Mouse (Mus musculus): ENCODE results near the gene Arhgap24. TPM values are rescaled to one million over a fixed set of nuclear protein-coding genes. Genes with fewer than 3 reads are reported as not detected.

Arhgap24 gene
- 20.8 and 21.3 TPM in 2 replicates for polyA plus RNA-seq (2012; rRNA removed)

DNA sequence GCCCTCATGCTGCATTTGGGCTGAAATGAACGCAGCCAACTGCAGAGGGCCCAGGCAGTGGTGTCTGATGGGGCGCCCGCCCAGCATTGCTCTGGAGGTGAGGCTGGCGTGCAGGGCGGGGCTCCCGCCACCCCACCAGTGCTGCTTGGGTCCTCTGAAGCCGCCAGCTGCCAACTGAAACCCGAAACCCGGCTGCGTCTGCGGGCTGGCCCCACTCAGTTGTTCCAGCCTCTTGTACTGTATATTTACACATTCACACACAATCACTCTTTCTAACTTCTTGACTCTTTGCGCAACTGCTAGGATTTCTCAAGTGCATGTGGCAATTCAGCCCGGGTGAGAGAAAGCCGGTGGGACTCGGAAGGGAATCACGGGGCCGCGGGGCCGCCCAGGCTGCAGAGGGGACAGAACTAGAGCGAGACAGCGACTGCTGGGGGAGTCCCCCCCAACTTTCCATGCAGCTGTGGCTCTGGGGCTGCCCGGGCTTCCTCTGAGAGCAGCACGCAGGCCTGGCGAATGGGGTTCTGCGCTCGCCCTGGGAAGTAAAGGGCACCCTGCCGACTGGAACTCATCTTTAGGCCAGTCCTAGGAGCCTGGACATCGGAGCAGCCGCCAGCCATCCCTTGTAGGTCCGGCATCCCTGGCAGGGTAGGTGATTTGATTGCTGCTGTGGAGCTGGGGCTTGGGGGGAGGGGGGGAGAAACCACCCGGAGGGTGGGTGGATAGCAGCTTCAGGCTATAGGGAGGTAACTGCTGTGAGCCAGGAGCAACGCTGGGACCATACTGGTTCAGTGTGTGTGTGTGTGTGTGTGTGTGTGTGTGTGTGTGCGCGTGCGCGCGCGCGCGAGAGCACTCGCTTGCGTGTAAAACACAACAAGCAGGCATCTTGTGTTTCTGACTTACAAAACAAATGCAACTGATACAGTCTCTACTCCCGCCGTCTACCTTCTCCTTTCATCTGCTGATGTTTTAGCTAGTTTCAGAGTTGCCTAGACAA is at the start of gene Arhgap24:
Gene Arhgap24 (plus strand): TSS at position 177 of the 997 bp plus-strand sequence.
- peak; percentile 49 for DNase-seq (ENCODE audit: low spot score)

DNA sequence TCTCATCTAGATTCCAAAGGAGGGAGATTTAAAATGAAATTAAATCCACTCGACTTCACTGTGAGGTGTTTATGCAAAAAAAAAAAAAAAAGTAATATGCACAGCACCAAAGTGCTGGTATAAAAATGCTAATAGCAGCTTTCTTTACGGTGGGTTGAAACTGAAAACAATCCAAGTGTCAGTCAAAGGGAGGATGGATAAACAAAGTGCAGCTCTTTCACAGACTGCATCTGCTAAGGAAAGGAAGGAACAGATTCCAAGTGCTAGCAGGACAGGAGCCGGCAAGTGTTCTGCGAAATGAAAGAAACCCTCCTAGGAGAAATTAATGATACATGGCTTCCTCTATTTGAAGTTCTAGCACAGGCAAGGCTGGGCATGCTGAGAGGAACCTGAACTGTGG is 47.0 kb upstream of the Arhgap24 start:
- no peak for DNase-seq (ENCODE audit: low spot score)

DNA sequence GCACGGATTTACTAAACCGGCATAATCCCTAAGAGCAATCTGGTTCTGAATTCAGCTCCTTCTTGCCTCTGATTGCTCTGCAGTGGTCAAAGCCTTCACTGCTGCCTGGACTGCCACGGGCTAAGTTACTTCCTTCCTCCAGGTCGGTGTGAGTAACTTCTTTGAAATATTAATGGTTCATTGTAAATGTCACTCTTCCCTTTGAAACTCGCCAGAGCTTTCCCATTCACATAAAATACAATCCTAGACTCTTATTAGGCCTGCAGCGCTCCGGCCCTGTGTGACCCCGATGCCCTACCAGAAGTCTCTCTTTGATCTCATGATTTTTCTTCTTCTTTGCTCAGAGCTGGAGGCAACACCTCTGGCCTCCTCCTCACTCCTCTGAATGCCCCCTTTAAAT is 44.6 kb upstream of the Arhgap24 start:
- no peak for DNase-seq (ENCODE audit: low spot score)

DNA sequence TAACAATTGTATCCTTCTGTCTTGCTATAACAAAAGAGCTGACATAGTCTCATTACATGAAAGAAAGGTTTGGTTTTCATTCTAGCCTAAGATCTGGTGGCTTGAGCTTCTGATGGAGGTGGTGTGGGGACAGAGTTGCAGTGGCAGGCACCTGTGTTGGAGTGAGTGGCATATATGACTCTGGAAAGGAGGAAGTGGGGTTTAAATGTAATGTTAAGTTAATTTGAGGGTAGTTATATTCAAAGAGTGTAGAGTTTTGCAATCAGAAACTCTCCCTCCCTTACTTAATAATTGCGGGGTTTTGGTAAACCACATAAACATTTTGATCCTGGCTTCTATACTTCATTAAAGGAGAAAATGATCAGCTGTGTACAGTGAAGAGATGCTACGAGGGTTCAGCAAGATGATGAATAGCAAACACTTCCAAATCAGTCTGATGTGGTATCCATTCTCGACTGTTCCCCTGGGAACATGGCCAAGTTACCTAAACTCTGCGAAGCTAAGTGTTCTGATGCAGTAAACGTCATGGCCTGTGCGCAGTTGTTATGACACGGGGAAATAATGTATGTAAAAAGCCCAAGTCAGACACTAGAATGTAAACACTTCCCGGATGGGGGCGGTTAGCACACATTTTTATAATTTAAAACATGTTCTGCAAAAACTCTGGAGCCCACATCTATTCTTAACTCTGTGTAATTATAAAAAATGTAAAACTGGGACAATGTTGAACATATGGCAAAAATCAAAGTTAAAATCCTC is 41.9 kb upstream of the Arhgap24 start:
- DNase-seq (ENCODE audit: low spot score), result no peak

DNA sequence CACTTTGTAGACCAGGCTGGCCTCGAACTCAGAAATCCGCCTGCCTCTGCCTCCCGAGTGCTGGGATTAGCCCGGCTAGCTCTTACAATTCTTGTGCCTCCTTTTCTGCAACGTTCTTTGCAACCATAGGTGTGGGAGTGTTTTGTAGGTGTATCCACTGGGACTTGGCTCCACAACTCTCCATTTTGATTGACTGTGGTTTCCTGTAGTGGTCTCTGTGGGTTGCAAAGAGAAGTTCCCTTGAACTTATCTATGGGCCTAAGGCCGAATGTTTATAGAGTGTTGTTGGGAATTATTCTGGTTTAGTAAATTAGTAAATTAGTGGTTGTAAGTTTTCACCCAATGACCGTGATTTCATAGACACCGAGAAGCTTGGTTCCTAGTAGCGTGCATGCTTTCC is 33.8 kb upstream of the Arhgap24 start:
- DNase-seq (ENCODE audit: low spot score), result no peak

DNA sequence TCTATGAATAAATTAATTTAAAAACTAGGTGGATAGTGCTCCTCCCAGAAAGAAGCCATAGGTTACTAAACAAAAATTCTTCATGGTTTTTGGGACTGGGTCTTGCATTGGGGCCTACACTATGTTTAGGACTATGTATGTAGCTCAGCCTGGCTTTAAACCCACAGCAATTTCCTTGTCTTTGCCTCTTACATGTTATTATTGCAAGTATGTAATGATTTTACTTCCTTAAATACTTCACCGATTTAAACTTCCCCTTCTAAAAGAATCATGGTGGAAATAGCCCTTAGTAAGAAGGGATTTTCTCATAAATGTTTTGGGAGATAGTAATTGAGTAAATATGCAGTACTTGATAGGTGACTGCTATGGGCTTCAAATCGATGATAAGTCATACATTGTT is 30.3 kb upstream of the Arhgap24 start:
- no peak for DNase-seq (ENCODE audit: low spot score)

DNA sequence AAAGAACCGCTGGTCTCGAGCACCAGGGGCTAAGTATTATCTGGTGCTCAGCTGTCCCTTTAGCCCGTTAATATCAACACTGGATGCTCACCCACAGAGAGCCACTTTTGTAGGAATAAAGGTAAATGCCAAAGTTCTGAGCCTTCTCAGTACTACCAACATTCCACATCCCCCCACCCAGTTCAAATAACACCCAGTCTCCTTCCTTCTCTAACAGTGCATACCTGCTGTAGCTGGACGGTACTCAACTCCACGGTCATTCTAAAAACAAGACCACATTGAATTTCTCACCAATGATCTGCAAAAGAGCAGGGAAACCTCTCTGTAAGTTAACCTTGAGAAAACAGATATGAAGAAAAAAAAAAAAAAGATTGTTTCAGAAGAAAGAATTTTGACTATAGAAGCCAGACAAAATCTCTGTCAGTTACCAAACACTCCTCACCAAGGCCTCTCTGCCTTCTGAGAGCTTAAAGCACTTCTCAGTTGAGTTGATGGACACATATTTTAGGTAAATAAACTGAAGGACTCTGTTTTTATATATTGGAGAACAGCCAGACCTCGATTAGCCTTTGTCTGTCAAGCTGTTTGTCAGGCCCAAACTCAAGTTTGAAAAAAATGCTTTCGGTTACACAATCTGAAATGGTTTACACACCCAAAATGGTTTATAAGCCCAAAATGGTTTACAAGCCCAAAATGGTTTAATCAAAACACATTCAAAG is 29.0 kb upstream of the Arhgap24 start:
- no peak for DNase-seq (ENCODE audit: low spot score)

DNA sequence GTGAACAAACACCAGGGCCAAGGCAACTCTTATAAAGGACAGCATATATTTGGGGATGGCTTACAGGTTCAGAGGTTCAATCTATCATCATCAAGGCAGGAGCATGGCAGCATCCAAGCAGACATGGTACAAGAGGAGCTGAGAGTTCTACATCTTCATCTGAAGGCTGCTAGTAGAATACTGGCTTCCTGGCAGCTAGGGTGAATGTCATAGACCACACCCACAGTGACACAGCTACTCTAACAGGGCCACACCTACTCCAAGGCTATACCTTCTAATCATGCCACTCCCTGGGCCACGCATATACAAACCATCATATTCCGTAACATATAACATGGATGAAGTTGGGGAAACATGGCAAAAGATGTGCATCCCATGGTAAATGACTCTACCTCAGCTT is 27.9 kb upstream of the Arhgap24 start:
- no peak for DNase-seq (ENCODE audit: low spot score)

DNA sequence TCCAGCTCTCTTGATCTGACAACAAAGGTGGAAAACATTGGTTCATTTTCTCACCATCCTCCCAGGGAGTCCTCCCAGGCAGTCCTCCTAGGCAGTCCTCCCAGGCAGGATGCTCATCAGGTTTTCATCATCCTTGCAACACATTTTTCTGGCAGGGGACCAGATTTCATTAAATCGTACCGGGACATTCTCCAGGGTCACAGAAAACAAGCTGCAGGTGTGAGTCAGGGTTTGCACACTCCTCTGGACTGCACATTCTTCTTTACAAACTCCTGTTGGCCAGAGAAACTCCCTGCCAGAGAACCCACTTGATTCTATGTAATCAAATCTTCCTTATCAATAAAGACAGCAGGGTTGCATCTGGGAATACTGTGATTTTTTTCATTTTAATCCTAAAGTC is 25.9 kb upstream of the Arhgap24 start:
- no peak for DNase-seq (ENCODE audit: low spot score)

DNA sequence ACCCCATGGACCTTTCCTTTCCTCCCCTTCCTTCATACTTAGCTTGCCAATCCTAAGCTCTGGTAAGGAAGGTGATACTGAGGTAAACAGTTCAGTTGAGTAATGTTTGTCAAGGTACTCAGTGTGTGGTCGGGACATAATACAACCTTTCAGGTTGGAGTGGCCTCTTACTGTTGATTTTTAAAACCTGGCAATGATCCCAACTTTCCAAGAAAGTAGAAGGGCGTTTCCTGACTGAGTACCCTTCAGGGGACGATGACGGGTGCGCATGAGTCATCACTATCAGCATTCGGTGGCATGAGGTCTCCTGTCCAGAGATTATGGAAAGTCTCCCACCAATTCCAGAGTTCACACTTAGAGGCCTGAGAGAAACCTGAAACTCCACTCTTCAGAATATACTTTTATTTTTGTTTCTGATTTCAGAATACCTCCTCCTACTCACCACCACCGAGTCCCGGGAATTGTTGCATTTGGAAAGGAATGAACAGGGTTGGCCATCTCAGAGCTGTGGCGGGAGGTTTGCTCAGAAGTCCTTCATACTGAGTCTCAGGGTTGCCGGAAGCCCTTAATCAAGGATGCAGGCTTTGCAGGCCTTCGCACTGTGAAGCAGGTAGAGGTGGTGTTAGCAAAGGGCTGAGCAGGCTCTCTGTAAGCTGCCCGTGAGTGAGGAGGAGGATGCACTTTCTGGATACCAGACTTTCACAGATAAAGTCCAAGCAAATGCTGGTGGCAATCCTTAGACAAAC is 20.6 kb upstream of the Arhgap24 start:
- DNase-seq (ENCODE audit: low spot score), result no peak

DNA sequence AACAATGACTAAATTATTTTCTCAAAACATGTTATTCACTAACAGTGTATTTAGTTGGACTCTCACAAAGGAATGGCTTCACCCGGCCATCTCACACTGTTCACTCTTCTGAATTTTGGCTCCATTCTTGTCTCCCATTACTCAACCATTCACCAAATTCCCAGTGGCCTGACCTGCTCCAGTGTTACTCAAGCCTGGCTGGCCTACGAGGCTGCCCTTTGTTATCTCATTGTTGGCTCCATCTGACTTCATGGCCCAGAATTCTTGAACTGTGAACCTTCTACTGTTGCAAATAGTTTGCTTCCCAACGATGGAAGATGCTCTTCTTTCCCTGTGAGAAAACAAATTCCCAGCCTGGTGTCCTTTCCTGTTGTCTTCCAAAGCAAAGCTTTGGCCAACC is 18.2 kb upstream of the Arhgap24 start:
- DNase-seq (ENCODE audit: low spot score), result no peak

DNA sequence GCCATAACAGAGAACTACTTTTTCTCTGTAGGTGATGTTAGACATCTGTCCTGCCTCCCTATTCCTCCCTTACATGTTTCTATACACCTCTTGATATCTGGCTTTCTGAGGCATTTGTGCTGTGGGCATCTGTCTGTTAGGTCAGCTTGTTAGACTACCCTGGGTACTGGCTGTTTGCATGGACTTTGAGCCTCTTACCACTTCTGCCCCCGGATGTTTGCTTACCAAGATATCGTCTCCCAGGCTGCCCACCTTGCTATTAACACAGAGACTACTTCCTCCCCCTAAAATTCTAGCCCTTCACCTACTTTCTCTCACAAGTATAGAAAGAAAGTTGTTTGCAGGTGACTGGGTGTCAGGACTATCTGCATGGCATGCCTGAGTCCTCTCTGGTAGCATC is 15.8 kb upstream of the Arhgap24 start:
- no peak for DNase-seq (ENCODE audit: low spot score)

DNA sequence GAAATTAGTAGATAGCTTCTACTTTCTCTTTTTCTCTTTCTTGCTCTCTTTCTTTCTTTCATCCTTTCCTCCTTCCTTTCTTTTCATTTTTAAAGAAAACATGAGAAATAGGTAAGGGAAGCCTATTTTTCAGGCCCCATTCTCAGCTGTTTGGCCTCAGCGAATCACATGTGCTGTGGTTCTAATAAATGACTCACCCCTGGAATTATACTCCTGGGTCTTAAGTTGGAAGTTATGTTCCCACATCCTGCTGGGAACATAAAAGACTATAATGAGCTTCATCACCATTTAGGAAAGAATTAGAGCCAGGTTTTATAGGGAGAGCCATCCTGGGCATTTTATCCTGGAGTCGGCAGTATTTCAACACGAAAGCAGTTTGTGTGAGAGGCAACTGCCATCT is 12.9 kb upstream of the Arhgap24 start:
- DNase-seq (ENCODE audit: low spot score), result no peak

DNA sequence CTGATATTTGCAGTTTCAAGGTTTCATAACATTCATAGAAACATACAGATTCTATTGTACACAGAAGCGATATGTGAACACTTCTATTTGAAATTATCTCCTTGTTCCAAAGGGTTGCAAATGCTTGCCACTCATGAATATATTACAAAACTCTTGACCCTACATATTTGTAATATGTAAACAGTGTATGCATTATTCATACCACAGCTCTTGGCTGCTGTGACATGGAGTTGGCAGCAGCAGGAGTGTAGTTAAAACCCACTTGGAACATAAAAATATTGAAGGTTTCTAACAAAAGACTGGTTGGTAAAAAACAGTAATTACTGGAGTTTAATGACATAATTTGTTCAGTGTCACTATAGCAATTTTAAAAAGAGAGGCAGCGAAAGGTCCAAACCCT is 10.9 kb upstream of the Arhgap24 start:
- no peak for DNase-seq (ENCODE audit: low spot score)

DNA sequence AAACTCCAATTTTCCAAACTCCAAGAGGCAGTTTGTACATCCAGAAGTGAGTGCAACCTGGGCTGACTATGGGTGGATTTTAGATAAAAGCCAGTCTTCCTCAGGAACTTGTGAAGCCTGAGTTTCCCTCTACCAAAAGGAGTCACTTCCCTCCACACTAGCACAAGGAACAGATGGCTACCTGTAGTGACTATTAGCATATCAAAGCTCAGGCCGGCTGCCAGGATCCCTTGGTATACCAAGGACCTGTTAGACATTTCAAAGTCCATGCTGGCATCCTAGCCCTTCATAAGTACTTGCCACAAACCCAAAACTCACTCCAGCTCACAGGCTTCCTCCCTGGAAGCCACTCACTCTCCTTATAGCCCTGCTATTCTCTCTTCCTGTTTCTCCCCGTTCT is 3.1 kb upstream of the Arhgap24 start:
- no peak for DNase-seq (ENCODE audit: low spot score)

DNA sequence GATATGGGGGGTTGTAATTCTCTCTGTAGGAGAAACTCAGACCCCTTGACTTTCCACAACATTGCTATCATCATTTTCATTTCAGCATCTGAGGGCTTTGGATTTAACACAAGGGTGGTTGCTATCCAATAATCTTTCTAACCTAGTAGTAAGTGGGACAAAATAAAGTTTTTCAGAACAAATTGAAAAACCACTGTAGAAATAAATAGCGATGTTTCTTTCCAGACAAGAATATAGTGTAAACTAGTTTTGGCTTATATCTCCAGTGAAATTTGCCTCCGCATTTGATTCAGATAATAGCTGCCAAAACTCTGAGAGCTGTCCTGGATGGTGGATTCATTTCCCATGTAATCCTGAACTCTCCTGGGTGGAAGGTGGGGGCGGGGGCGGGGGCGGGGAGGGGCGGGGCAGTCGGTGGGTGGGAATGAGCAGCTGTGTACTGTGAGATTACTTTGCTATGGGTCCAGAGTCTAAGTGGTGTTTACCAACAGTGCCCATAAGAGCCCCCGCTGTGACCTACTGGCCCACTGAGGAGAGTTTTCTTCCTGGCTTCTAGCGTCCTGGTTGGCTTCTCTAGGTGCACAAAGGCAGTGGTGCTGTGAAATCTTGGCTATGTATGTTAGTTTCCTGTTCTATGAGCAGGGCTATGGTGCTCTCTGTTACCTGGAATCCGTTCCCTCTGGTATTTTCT is 2.2 kb downstream of the Arhgap24 start:
- DNase-seq (ENCODE audit: low spot score), result no peak

DNA sequence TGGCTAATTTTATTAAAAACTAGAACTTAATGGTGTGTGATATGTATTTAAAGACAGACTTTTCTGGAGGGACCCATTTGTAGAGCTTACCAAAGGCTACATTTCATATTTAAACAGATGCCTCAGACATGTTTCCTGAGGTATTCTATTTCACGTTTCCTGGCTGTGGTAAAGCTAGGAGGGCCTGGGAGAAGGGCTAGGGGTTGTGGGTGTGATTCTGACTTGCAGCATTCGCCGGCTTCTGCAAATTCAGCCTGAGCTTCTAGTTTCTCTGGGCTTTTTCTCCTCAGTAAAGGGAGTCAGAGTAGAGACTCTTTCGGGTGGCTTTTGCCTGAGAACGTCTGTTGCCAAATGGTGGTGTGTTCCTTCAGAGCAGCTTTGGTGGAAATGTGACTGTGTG is 10.4 kb downstream of the Arhgap24 start:
- DNase-seq (ENCODE audit: low spot score), result no peak

DNA sequence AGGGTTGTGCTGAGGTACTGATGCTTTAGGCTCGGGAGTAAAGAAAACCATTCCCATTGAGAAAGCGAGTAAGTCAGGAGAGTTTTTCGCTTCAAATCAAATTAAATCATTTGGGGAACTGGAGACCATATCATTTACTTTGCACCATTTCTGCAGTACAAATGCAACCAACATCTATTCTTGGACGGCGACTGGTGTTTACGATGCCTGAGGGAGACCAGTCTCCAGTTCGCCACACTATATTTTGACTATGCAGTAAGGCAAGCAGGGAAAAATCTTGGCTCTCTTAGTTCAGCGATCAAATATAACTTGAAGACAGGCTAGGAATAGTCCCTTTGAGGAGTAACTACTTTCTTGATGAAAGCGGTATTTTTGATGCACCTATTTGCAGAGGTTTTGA is 11.0 kb downstream of the Arhgap24 start:
- DNase-seq (ENCODE audit: low spot score), result no peak

DNA sequence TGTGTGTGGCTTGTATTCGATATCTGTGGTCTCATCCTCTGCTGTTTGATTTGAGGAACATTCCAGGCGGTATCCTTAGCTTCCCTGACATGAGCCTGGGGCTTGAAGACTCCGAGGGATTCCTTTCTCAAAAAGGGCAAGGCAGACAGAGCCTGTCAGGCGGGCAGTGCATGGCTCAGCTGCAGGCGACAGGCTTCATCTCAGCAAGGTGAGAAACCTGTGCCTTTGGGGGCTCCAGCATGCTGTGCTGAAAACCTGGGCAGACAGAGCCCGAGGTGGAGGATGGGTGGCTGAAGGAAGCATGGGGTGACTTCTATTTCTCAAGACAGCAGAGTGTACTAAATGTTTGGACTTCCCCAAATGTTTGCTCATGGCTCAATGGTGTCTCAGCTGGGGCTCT is 13.6 kb downstream of the Arhgap24 start:
- DNase-seq (ENCODE audit: low spot score), result no peak

DNA sequence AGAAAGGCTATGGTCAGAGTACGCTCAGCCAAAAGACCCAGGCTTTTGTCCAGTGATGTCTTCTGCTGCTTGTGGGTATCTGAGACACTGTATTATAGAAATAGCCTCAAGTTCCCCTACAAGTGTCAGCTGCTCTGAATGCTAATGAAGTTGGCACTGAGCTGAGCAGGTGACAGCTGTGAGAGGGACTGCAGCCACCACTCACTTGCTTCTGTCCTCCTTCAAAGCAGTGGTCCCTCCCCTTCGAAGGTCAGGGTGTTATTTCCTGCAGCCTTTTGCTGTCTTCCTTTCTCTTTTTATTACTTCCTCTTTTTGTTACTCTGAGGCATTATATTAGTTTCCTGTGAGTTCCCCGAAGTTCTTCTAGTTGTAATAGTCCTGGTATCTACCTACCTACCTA is 16.0 kb downstream of the Arhgap24 start:
- no peak for DNase-seq (ENCODE audit: low spot score)

DNA sequence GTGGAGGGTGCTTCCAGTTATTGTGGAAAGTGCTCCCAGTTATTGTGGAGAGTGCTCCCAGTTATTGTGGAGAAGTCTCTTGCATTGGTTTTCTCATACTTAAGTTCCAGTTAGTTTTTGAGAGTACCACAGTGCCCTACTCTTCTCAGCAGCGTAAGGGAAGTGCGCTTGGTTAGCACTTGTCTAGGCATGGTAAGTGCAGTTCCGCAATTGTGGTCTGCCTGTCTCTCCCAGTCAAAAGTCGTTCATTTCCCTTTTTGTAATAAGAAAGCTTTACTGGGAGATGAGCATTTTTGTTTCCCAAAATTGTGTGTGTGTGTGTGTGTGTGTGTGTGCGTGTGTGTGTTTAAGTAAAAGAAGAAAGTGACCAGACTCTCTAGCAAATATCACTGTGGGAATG is 17.6 kb downstream of the Arhgap24 start:
- no peak for DNase-seq (ENCODE audit: low spot score)

Measured in urinary bladder, adult 2 months (tissue).